Mouse (Mus musculus) cerebellum, postnatal 36 days (tissue): ENCODE results near the gene Rag2.

Experiments used
- DNase-seq, 2 experiments: peaks; one replicate each; pipeline ENCODE4 v3.0.0; 2021 to 2022; ENCODE audit warnings: mixed read lengths in 2 of 2

The Rag2 gene

GRCm38 (mm10) chr2:101627227-101627626, 2.7 kb downstream of the Rag2 start:
- no peak for DNase-seq

GRCm38 (mm10) chr2:101628297-101629236, 4.0 kb downstream of the Rag2 start:
- DNase-seq: peak; percentile 69 to 87

GRCm38 (mm10) chr2:101638979-101639839, 14.7 kb downstream of the Rag2 start:
- no peak for DNase-seq

- no peak for DNase-seq
Measured at GRCm38 (mm10) chr2:101639840-101640350, 15.4 kb downstream of the Rag2 start.

GRCm38 (mm10) chr2:101645841-101646240, 21.3 kb downstream of the Rag2 start:
- no peak for DNase-seq

DNA sequence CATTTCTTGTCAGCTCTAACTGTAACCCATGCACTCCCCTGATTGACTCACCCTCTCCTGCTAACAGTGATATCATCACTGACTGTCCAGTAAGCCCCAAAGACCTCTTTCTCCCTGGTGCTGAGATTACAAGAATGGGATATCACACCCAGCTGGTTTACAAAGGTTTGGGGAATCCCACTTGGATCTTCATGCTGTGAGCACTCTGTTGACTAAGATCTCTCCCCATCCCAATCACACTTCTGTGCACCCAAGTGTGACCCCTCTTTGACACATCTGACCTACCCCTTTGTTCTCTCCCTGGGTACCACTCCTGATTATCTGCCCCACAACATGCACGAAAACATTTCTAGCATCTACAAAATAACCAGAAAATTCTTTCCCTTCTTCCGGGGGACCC, 23.8 kb downstream of the Rag2 start:
- DNase-seq: peak in 1 of 2 experiments; percentile 13

DNA sequence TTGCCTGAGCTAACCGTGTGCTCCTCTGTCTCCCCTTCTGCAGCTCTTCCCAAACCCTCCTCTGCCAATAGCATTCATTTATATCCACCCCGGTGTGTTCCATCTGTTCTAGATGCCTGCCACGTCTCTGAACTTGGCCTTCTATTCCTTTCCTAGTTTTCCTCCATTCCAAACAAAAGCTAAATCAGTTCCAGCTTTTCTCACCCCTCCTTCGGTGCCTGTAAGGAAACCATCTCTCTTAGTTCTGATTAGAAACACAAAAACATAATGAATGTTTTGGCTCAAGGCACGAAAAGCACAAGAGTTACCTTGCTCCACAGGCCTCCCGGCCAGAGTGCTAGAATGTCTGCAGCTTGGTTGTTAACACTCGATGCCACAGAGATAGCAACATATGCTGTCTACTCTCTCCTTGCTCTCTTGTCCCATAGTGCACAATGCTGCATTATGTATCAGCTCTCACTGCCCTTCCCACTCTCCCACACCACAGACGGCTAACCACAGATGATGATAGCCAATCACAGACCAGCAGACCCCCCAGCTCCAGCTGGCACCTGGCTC, 24.7 kb downstream of the Rag2 start, which contains the start of the genes Rag1 and B230118H07Rik:
Rag1 (minus strand) TSS at position 388 of the 558 bp plus-strand sequence.
B230118H07Rik (minus strand) TSS at position 419 of the 558 bp plus-strand sequence.
- DNase-seq: peak; percentile 65 to 79

DNA sequence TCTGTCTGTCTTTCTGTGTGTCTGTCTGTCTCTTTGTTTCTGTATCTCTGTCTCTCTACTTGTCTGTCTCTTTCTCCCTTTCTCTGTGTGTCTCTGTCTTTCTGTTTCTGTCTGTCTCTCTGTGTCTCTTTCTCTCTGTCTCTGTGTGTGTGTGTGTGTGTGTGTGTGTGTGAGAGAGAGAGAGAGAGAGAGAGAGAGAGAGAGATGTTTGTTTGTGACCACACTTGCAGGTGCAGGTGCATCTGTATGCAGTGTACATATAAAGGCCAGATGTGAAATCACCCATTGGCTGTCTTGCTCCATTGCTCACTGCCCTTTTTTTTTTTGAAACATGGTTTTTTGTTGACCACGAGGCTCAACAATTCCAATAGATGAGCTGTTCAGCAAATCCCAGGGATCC, 25.9 kb downstream of the Rag2 start:
- no peak for DNase-seq

- peak in 1 of 2 experiments; percentile 36 for DNase-seq
Measured at GRCm38 (mm10) chr2:101652204-101652920, 27.8 kb downstream of the Rag2 start.

GRCm38 (mm10) chr2:101652921-101653597, 28.5 kb downstream of the Rag2 start:
- peak; percentile 84 to 90 for DNase-seq

GRCm38 (mm10) chr2:101660536-101660935, 36.0 kb downstream of the Rag2 start:
- no peak for DNase-seq

- peak; percentile 75 to 80 for DNase-seq
Measured at GRCm38 (mm10) chr2:101665058-101665702, 40.7 kb downstream of the Rag2 start.

DNA sequence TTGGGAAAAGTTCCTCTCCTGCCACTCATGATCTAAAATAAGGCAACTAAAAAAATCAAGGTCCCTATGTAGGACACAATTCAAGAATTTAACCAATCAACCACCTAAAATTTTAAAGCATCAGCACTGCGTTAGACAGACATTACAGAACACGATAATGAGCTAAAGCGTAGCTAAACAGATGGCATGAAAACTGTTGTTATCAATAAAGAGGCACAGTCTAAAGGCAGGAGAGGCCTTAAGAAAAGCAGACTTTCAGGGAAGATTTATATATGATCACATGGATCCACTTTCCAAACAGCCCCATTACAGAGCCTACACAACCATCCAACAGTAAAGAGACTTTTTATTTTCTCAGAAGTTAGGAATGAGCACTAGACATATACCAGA, 41.2 kb downstream of the Rag2 start:
- DNase-seq: no peak

DNA sequence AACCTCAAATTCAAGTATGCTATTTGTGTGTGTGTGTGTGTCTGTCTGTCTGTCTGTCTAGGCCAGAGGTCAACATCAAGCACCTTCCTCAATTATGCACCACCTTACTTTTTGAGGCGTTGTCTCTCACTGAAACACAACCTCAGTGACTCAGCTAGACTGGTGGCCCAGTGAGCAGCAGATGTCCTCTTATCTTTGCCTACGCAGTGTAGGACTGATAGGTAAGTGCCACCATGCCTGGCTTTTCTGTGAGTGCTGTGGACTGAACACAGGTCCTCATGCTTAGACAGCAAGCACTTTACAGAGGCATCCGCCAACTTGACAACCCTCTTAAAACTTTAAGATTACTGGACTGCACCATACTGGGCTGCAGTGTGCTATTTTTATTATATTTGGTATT, 44.2 kb downstream of the Rag2 start:
- DNase-seq: no peak

- DNase-seq: no peak
Measured at GRCm38 (mm10) chr2:101673547-101673946, 49.0 kb downstream of the Rag2 start.

DNA sequence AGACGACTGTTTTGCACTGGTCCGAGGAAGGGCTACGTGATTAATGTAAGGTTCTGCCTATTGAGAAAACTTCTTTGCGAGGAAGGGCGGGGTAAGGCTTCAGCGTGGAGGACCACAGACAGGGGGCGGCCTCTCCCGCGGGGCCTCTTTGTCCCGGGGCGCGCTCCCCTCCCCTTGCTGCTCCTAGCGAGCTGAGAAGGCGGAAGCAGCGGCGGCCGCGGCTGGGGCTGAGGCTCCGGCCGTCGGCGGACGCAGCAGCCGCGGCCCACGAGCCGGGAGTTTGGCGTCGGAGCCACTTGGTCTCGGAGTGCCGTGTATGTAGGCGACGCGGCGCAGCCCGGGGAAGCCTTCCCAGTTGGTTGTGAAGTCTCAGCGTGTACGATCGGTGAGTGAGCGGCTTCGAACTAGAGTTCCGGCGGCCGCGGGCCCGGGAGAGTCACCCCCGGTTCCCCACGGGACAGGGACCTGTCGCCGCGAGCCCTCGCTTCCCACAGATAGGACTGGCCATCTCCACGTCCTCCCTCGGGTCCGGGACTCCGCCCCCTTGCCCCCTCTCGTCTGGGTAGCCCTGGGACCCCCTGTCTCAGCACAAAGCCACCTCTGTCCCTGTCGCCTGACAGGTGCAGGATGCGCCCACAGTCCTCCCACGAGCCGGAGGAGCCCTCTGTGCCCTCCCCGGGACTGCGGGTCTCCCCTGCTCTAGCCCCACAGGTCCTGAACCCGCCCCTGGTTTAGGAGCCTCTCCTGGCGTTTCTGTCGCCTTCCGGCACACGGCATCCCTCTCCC, 53.9 kb downstream of the Rag2 start, which contains the start of gene Traf6:
Traf6 (plus strand) TSS at position 194 of the 786 bp plus-strand sequence.
- DNase-seq: peak; percentile 70 to 78

GRCm38 (mm10) chr2:101679164-101679784, 54.8 kb downstream of the Rag2 start:
- DNase-seq: peak in 1 of 2 experiments; percentile 7
